Mouse (Mus musculus) midbrain, embryonic 14.5 days (tissue): Measurements from ENCODE around the gene Ptpra. TPM values are rescaled to one million over a fixed set of nuclear protein-coding genes. Genes with fewer than 3 reads are reported as not detected.
"Not testable (repeated sequence)": the region's sequence is repeated elsewhere in the genome, so short reads cannot be mapped to it uniquely, and the experiment has no call there.

Source experiments
- ATAC-seq: fragments of 200-750 bp; cut with Nextera tagmentation; 2 replicates; pipeline ENCODE4 v1.8.0; 2017; ENCODE audit warnings: moderate number of reproducible peaks, moderate library complexity; ENCODE audit not compliant: low FRiP score, low TSS enrichment
- DNase-seq: peaks from one replicate; pipeline ENCODE4 v3.0.0-alpha.2; 2015
- H3K27ac ChIP-seq: fragments of 300-500 bp; sonication (generic); replicated peaks from 2 replicates; pipeline ENCODE4 v1.5.1; 2014; ENCODE audit warnings: mild to moderate bottlenecking, low read depth, low read length, moderate library complexity
- H3K27me3 ChIP-seq: fragments of 300-500 bp; sonication (generic); 2 replicates; pipeline ENCODE4 v1.6.1; 2014; ENCODE audit warnings: low read length, control low read depth, mixed read lengths; ENCODE audit not compliant: control insufficient read depth, insufficient read depth
- H3K36me3 ChIP-seq: fragments of 300-500 bp; sonication (generic); 2 replicates; pipeline ENCODE4 v1.6.1; 2014; ENCODE audit warnings: low read length, control low read depth; ENCODE audit not compliant: control insufficient read depth, insufficient read depth
- H3K4me1 ChIP-seq: fragments of 300-500 bp; sonication (generic); 2 replicates; pipeline ENCODE4 v1.6.1; 2014; ENCODE audit warnings: mild to moderate bottlenecking, antibody characterized with exemption, low read length, control low read depth; ENCODE audit not compliant: control insufficient read depth, insufficient read depth
- H3K4me2 ChIP-seq: fragments of 300-500 bp; sonication (generic); 2 replicates; pipeline ENCODE4 v1.6.1; 2014; ENCODE audit warnings: mild to moderate bottlenecking, low read length, moderate library complexity
- H3K4me3 ChIP-seq: fragments of 300-500 bp; sonication (generic); replicated peaks from 2 replicates; pipeline ENCODE4 v1.5.1; 2014; ENCODE audit warnings: low read depth, low read length
- H3K9ac ChIP-seq: fragments of 300-500 bp; sonication (generic); replicated peaks from 2 replicates; pipeline ENCODE4 v1.6.1; 2014; ENCODE audit warnings: mild to moderate bottlenecking, low read length, moderate library complexity
- H3K9me3 ChIP-seq: fragments of 300-500 bp; sonication (generic); 2 replicates; pipeline ENCODE4 v1.6.1; 2016; ENCODE audit warnings: low read length, control low read depth, mixed read lengths; ENCODE audit not compliant: control insufficient read depth
- WGBS: fragments of 180-500 bp; shearing (Covaris S2); extraction: QIAGEN DNeasy Blood & Tissue Kit; methylation state at CpG from one replicate; pipeline ENCODE4 v1.1.7; 2014; 5-methylcytosine and 5-hydroxymethylcytosine counted together
- polyA plus RNA-seq: library from polyadenylated mRNA; unstranded; fragments of >200 nt; fragmentation: Nextera tagmentation; extraction: Ambion mirVana; gene quantifications from 2 replicates; pipeline ENCODE4 v1.2.1, GENCODE M21; 2014

The Ptpra gene
- polyA plus RNA-seq, 1 experiment from 2014 or later, result 156 TPM

DNA sequence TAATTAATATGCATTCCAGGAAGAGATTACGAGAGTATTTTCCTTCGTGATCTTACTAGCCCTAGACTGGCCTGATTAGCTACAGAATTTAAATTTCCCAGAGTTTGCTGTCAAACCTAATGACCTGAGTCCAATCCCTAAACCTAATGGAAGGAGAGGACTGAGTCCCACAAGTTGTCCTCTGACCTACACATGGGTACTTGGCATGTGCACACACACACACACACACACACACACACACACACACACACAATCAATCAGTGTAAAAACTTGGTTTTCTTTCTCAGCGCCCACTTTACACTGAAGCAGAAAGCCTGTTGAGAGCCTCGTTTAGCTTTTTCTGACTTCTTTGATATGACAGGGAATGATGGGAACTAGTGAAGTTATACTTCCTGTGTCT is 41.1 kb downstream of the Ptpra start:
- H3K27me3 ChIP-seq, result no peaks in the 10 kb centered on the region
- DNase-seq, result peak; percentile 14

DNA sequence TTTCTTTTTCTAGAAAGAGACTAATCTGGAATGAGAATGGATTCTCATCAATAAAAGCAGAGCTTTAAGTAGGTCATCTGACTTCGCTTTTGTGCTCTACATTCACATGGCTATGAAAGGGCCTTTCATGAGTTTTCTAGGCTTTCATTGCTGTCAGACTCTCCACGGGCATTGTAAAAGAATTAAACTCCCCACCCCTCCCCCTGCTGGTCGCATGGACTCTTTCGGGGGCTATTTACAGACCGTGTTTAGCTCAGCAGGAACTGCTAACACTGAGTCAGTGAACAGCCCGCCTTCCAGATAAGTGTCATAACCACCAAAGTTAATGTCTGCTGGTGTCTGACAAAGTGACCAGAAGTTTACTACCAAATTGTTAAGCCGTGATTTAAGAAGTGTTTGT is 41.5 kb downstream of the Ptpra start:
- no peaks in the 10 kb centered on the region for H3K9me3 ChIP-seq
- H3K4me3 ChIP-seq, result no peak overlapping the region
- no peak overlapping the region for H3K9ac ChIP-seq
- H3K4me2 ChIP-seq, result no peak overlapping the region
- 4% methylated on average over 7 of the region's 7 CpGs for WGBS
- no peaks in the 10 kb centered on the region for H3K36me3 ChIP-seq
- H3K4me1 ChIP-seq, result 0 out of 2 replicates have a peak, but pooled peaks cover 7% of the 10 kb centered on the region
- H3K27me3 ChIP-seq, result no peaks in the 10 kb centered on the region
- DNase-seq, result peak; percentile 80
- H3K27ac ChIP-seq, result peak overlapping the region; percentile 61; the same call in 1 of the 2 replicates
- peak; percentile 67; the same call in 1 of the 2 replicates for ATAC-seq

More for the DNA sequence above, 41.1 kb downstream of the Ptpra start:
- Histone ChIP-seq H3K9ac (no peak overlapping the region), H3K4me1 (0 out of 2 replicates have a peak, but pooled peaks cover 7% of the 10 kb centered on the region), H3K9me3 (no peaks in the 10 kb centered on the region), H3K4me3 (no peak overlapping the region), H3K27ac (peak overlapping the region; percentile 61; the same call in 1 of the 2 replicates), H3K4me2 (no peak overlapping the region), H3K36me3 (no peaks in the 10 kb centered on the region)
- 12% methylated on average over 4 of the region's 4 CpGs for WGBS
- no peak for ATAC-seq

DNA sequence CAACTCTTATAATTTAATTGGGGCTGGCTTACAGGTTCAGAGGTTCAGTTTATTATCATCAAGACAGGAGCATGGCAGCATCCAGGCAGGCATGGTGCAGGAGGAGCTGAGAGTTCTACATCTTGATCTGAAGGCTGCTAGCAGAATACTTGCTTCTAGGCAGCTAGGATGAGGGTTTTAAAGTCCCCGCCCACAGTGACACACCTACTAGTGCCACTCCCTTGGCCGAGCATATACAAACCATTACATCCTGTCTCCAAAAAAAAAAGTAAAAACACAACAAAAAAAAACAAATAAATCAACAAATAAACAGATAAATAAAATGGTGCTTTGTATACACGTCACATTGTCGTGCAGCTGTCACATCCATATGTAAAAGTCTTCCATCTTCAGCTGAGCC is 45.0 kb downstream of the Ptpra start:
- not testable (repeated sequence) for ATAC-seq, H3K9ac ChIP-seq, DNase-seq, H3K4me1 ChIP-seq, H3K9me3 ChIP-seq, H3K27me3 ChIP-seq, H3K4me3 ChIP-seq, H3K27ac ChIP-seq, H3K36me3 ChIP-seq, H3K4me2 ChIP-seq
- WGBS, result 89% methylated on average over 4 of the region's 4 CpGs

DNA sequence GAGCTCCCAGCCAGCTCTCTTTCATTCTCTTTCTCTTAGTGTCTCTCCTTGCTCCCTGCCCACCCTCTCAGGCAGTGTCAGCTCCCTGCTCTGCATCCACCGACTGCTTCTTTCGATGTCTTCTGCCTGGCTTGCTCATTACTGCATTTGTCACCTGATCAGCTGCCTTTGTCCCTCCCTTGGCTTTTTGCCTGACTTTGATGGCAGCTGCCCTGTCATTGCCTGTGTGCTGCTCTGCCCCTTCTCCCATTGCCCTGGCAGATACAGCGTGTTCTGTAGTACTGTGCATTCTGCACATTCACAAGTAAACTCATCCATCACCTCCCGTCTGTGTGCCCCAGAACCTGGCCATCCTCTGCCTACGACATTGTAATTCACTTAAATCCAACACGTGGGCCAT is 46.0 kb downstream of the Ptpra start:
- H3K4me2 ChIP-seq, result no peak overlapping the region
- H3K27ac ChIP-seq, result no peak overlapping the region
- WGBS, result 37% methylated on average over 6 of the region's 6 CpGs
- H3K9ac ChIP-seq, result no peak overlapping the region
- H3K4me3 ChIP-seq, result no peak overlapping the region
- 0 out of 2 replicates have a peak, but pooled peaks cover 7% of the 10 kb centered on the region for H3K4me1 ChIP-seq
- no peaks in the 10 kb centered on the region for H3K9me3 ChIP-seq
- peak; percentile 43; the same call in 1 of the 2 replicates for ATAC-seq
- no peaks in the 10 kb centered on the region for H3K36me3 ChIP-seq
- peak; percentile 73 for DNase-seq
- H3K27me3 ChIP-seq, result no peaks in the 10 kb centered on the region

DNA sequence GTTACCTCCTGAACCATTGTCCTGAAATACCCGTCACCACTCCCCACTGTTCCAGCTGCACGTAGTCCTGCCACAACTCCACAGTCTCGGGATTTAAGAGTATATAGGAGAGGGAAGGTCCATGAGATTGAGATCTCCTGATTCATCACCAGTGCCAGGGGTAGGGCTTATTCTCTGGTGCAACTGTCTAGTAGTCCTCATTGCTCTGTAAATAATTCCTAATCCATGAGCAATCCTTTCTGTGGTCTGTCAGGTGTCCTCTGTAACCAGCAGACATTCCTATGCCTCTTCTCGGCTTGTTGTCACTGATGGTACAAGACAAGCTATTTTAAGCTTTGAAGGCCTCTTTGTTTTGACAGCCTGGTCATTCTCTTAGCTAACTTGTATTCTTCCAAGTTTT is 46.9 kb downstream of the Ptpra start:
- ATAC-seq (no peak), DNase-seq (no peak)
- Histone ChIP-seq H3K4me3 (no peak overlapping the region), H3K27ac (no peak overlapping the region), H3K27me3 (no peaks in the 10 kb centered on the region), H3K4me2 (no peak overlapping the region), H3K9ac (no peak overlapping the region), H3K36me3 (no peaks in the 10 kb centered on the region), H3K4me1 (no peaks in the 10 kb centered on the region), H3K9me3 (no peaks in the 10 kb centered on the region)
- WGBS, result 30% methylated on average over 4 of the region's 4 CpGs

DNA sequence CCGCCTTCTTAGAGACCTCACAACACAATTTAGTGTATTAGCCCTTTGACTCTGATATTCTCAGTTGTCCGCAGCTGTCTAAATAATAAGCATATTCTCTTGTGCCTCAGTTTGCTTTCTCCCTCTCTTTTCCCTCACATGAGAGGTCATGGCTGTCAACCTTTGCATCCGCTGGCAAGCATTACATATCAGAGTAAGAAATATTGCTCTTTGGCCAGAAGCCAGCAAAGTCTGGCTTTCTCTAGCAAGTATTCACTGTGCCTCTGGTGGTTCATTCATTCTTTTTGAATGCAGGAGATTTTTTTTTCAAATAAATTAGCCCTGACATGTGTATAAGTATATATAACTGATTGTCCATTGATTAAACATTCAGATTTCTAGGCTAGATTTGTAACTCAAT is 49.5 kb downstream of the Ptpra start:
- Histone ChIP-seq H3K9ac (no peak overlapping the region), H3K36me3 (peaks cover 6% of the 10 kb centered on the region; the same call in 1 of the 2 replicates), H3K4me3 (no peak overlapping the region), H3K27ac (no peak overlapping the region), H3K4me2 (no peak overlapping the region), H3K27me3 (no peaks in the 10 kb centered on the region), H3K4me1 (no peaks in the 10 kb centered on the region), H3K9me3 (no peaks in the 10 kb centered on the region)
- WGBS, result 83% methylated on average over 3 of the region's 3 CpGs
- ATAC-seq (no peak), DNase-seq (peak; percentile 28)

DNA sequence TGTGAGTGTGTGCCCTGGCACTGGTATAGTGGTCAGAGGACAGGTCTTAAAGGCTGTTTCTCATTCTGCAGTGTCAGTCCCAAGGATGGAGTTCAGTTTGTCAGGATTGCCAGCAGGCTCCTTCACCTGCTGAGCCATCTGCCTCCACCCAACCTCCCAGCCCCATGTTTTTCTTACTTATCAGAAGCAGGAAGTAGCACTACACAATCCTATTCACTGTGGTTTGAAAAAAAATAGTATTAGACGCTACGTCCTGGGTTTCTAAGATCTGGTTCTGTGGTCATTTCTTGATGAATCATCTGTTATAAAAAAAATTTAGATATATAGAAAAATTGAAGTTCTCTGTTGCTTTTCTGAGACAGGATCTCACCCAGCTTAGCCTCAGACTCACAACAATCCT is 51.5 kb downstream of the Ptpra start:
- Histone ChIP-seq H3K36me3 (peaks cover 16% of the 10 kb centered on the region), H3K27me3 (no peaks in the 10 kb centered on the region), H3K4me3 (no peak overlapping the region), H3K27ac (no peak overlapping the region), H3K9me3 (no peaks in the 10 kb centered on the region), H3K4me2 (no peak overlapping the region), H3K9ac (no peak overlapping the region), H3K4me1 (no peaks in the 10 kb centered on the region)
- 92% methylated on average over 2 of the region's 2 CpGs for whole genome bisulfite sequencing
- DNase-seq, result no peak
- ATAC-seq, result no peak

DNA sequence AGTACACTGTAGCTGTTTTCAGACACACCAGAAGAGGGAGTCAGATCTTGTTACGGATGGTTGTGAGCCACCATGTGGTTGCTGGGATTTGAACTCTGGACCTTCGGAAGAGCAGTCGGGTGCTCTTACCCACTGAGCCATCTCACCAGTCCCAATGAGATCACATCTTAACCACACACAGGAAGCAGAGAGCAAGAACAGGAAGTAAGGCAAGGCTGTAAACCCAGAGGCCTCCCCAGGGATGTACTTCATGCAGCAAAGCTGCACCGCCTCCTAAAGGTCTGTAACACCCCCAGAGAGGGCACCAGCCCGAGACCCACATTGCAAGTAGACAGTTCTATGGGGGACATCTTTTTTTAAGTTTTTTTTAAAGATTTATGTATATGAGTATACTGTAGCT is 61.5 kb downstream of the Ptpra start:
- H3K36me3 ChIP-seq, result peaks cover 14% of the 10 kb centered on the region
- H3K4me3 ChIP-seq, H3K9ac ChIP-seq, H3K4me2 ChIP-seq, H3K27ac ChIP-seq, DNase-seq, ATAC-seq, H3K4me1 ChIP-seq, H3K27me3 ChIP-seq, H3K9me3 ChIP-seq: not testable (repeated sequence)
- WGBS, result 98% methylated on average over 5 of the region's 5 CpGs

DNA sequence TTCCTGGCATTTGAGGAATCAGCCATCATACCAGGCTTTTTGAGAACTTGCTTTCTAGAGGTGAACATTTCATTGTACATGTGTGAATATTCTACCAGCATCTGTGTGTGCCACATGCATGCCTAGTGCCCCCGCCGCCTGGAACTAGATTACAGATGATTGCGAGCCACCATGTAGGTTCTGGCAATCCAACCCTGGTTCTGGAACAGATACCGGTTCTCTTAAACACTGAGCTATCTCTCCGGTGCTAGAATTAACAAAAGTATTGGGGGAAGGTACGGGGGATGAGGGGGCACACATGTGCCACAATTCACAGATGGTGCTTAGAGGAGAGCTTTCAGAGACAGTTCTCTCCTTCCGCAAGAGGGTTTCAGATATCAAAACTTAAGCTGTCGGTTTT is 63.8 kb downstream of the Ptpra start:
- Histone ChIP-seq H3K4me2 (no peak overlapping the region), H3K27ac (no peak overlapping the region), H3K4me3 (no peak overlapping the region), H3K4me1 (no peaks in the 10 kb centered on the region), H3K27me3 (no peaks in the 10 kb centered on the region), H3K36me3 (peaks cover 19% of the 10 kb centered on the region), H3K9me3 (no peaks in the 10 kb centered on the region), H3K9ac (no peak overlapping the region)
- 97% methylated on average over 8 of the region's 8 CpGs for WGBS
- no peak for ATAC-seq
- DNase-seq, result no peak
